13 mouse cellular contexts compared by ENCODE assay signal in the genomic region with DNA sequence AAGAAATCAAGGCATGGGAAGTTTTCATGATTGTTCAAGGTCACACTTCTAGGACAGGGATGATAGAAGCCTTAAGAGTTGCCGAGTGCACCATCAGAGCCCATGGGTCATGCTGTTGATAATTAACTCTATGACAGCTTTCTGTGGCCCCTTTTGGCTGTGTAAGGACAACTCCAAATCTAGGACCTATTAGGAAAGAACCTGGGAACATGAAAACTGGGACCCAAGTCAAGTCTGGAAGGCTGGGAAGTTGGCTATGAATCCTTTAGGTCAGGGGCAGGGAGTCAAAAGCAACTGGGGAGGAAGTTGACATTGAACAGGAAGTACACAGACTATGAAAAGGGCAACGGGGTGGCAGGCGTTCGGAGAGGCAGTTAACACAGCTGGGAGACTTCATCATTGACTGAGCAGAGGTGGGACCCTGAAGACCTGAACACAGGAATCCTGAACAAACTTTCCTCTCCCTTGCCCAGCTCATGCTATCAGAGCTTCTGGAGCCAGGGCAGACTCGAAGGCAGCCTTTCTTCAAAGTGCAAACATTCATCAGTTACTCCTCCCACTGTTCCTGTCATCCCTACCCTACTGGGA.
A peak's percentile ranks its signal among the peaks of the same experiment; 100 is the strongest.
DNase-seq lines count a peak whose midpoint lies in the region; ATAC-seq and TF ChIP-seq lines count a peak whose summit lies in the region.
"Had no signal": no experiment of that assay in that cellular context is flagged by ENCODE, and none has a peak within 500 bp of the region (broad histone marks: within the 10 kb centered on the region; RNA-seq: fewer than 3 reads in every experiment).

No protein-coding gene starts in this region.

- no peaks in the 10 kb centered on the region for H3K36me3 ChIP-seq in stomach, embryonic 15.5 days
- H3K36me3 ChIP-seq in stomach, postnatal 0 days (ENCODE audit: control insufficient read depth, insufficient read depth, low read length): no peaks in the 10 kb centered on the region
- no peaks in the 10 kb centered on the region for H3K36me3 ChIP-seq in midbrain, embryonic 14.5 days (ENCODE audit: control insufficient read depth, insufficient read depth, low read length)
- H3K36me3 ChIP-seq in embryonic facial prominence, embryonic 10.5 days (replicated peaks): no peaks in the 10 kb centered on the region
- H3K36me3 ChIP-seq: neural tube, embryonic 13.5 days had no signal

- H3K9ac ChIP-seq in stomach, embryonic 15.5 days: no peak overlapping the region
- H3K9ac ChIP-seq in stomach, postnatal 0 days (ENCODE audit: low read length): no peak overlapping the region
- H3K9ac ChIP-seq in midbrain, embryonic 14.5 days (replicated peaks; ENCODE audit: low read length): no peak overlapping the region
- H3K9ac ChIP-seq: forebrain, embryonic 13.5 days; neural tube, embryonic 13.5 days had no signal

- H3K27ac ChIP-seq in stomach, embryonic 15.5 days: 0 out of 2 replicates have a peak overlapping the region, but pooled peaks have one; percentile 35
- H3K27ac ChIP-seq in stomach, postnatal 0 days (replicated peaks): no peak overlapping the region; the same call in 1 of the 2 replicates
- no peak overlapping the region for H3K27ac ChIP-seq in midbrain, embryonic 14.5 days (replicated peaks; ENCODE audit: low read depth, low read length)
- no peak overlapping the region for H3K27ac ChIP-seq in embryonic facial prominence, embryonic 10.5 days (replicated peaks)
- H3K27ac ChIP-seq: forebrain, embryonic 13.5 days; heart, adult 2 months; left cerebral cortex, adult 2 months; neural tube, embryonic 13.5 days had no signal

- ATAC-seq in stomach, embryonic 15.5 days (ENCODE audit: insufficient read depth, low FRiP score, low read depth): no peak
- no peak for ATAC-seq in stomach, postnatal 0 days (ENCODE audit: low FRiP score, low TSS enrichment)
- peak; percentile 40 for ATAC-seq in megakaryocyte progenitor cell, adult 5-6 weeks (replicated peaks; ENCODE audit: poor library complexity)
- no peak for ATAC-seq in megakaryocyte-erythroid progenitor cell, adult 5-6 weeks (replicated peaks; ENCODE audit: low FRiP score, low TSS enrichment, poor library complexity, severe bottlenecking)
- ATAC-seq in midbrain, embryonic 14.5 days (ENCODE audit: low FRiP score, low TSS enrichment): no peak
- ATAC-seq: forebrain, embryonic 13.5 days had no signal

- H3K9me3 ChIP-seq in stomach, embryonic 15.5 days: no peaks in the 10 kb centered on the region
- H3K9me3 ChIP-seq in stomach, postnatal 0 days (ENCODE audit: control insufficient read depth, low read length): no peaks in the 10 kb centered on the region
- H3K9me3 ChIP-seq in midbrain, embryonic 14.5 days (ENCODE audit: control insufficient read depth, low read length): no peaks in the 10 kb centered on the region
- no peaks in the 10 kb centered on the region for H3K9me3 ChIP-seq in embryonic facial prominence, embryonic 10.5 days
- H3K9me3 ChIP-seq: forebrain, embryonic 13.5 days; neural tube, embryonic 13.5 days had no signal

- 27% methylated on average over 5 of the region's 5 CpGs for WGBS in stomach, embryonic 15.5 days
- WGBS in stomach, postnatal 0 days: 28% methylated on average over 5 of the region's 5 CpGs
- WGBS in midbrain, embryonic 14.5 days: 85% methylated on average over 5 of the region's 5 CpGs
- 74% methylated on average over 5 of the region's 5 CpGs for WGBS in embryonic facial prominence, embryonic 10.5 days

- no peaks in the 10 kb centered on the region; the same call in 1 of the 2 replicates for H3K4me1 ChIP-seq in stomach, embryonic 15.5 days
- no peaks in the 10 kb centered on the region for H3K4me1 ChIP-seq in stomach, postnatal 0 days (replicated peaks; ENCODE audit: control insufficient read depth, insufficient read depth)
- peaks cover 8% of the 10 kb centered on the region; the same call in 1 of the 2 replicates for H3K4me1 ChIP-seq in midbrain, embryonic 14.5 days (ENCODE audit: control insufficient read depth, insufficient read depth, low read length)
- H3K4me1 ChIP-seq in embryonic facial prominence, embryonic 10.5 days: peaks cover 21% of the 10 kb centered on the region
- H3K4me1 ChIP-seq: forebrain, embryonic 13.5 days had no signal

- H3K27me3 ChIP-seq in stomach, embryonic 15.5 days (replicated peaks): no peaks in the 10 kb centered on the region
- no peaks in the 10 kb centered on the region for H3K27me3 ChIP-seq in stomach, postnatal 0 days (ENCODE audit: control insufficient read depth, insufficient read depth, low read length)
- H3K27me3 ChIP-seq in midbrain, embryonic 14.5 days (ENCODE audit: control insufficient read depth, insufficient read depth, low read length): no peaks in the 10 kb centered on the region
- no peaks in the 10 kb centered on the region for H3K27me3 ChIP-seq in embryonic facial prominence, embryonic 10.5 days (replicated peaks; ENCODE audit: low read depth, poor library complexity, severe bottlenecking)
- H3K27me3 ChIP-seq: forebrain, embryonic 13.5 days; neural tube, embryonic 13.5 days had no signal

- no peak overlapping the region for H3K4me2 ChIP-seq in stomach, embryonic 15.5 days
- no peak overlapping the region for H3K4me2 ChIP-seq in stomach, postnatal 0 days (replicated peaks; ENCODE audit: low read depth)
- H3K4me2 ChIP-seq in midbrain, embryonic 14.5 days (ENCODE audit: low read length): no peak overlapping the region
- H3K4me2 ChIP-seq: forebrain, embryonic 13.5 days; neural tube, embryonic 13.5 days had no signal

- peak; percentile 48 to 88 for DNase-seq in adrenal gland, adult (ENCODE audit: inconsistent age in 2 of 2, low spot score in 1 of 2)
- DNase-seq in adrenal gland, adult 8-10 months: no peak
- DNase-seq in stomach, postnatal 0 days (ENCODE audit: low spot score): no peak
- DNase-seq in midbrain, embryonic 14.5 days: no peak
- DNase-seq in embryonic facial prominence, embryonic 10.5 days (ENCODE audit: low spot score): no peak
- DNase-seq: right cerebral cortex, postnatal 25 days had no signal

- no peak overlapping the region for H3K4me3 ChIP-seq in stomach, embryonic 15.5 days (replicated peaks)
- H3K4me3 ChIP-seq in stomach, postnatal 0 days (ENCODE audit: low read depth, low read length): no peak overlapping the region
- H3K4me3 ChIP-seq in midbrain, embryonic 14.5 days (replicated peaks; ENCODE audit: low read depth, low read length): no peak overlapping the region
- no peak overlapping the region for H3K4me3 ChIP-seq in embryonic facial prominence, embryonic 10.5 days
- H3K4me3 ChIP-seq: forebrain, embryonic 13.5 days; heart, adult 2 months; left cerebral cortex, adult 2 months; neural tube, embryonic 13.5 days had no signal

- TF ChIP-seq CTCF in stomach, postnatal 0 days (IDR thresholded peaks at IDR 0.05; ENCODE audit: low read depth): no peak

- TF ChIP-seq EP300 in stomach, postnatal 0 days (optimal IDR thresholded peaks at IDR 0.05): no peak

Comparison
In these comparisons a context has a peak if more than half of its experiments do, and no peak if none do; other contexts are left out.
1. DNase-seq: peak in adrenal gland, adult (2 of 2); none in adrenal gland, adult 8-10 months (single experiment), stomach, postnatal 0 days (single experiment), midbrain, embryonic 14.5 days (single experiment) and embryonic facial prominence, embryonic 10.5 days (single experiment).